Mouse (Mus musculus) lung, embryonic 15.5 days (tissue): ENCODE results near the gene Adora2a. TPM values are rescaled to one million over a fixed set of nuclear protein-coding genes. Genes with fewer than 3 reads are reported as not detected.
"Not testable (repeated sequence)": the region's sequence is repeated elsewhere in the genome, so short reads cannot be mapped to it uniquely, and the experiment has no call there.

Experiments used
- ATAC-seq: fragments of 200-750 bp; cut with Nextera tagmentation; 2 replicates; pipeline ENCODE4 v1.8.0; 2017; ENCODE audit warnings: moderate number of reproducible peaks, borderline replicate concordance; ENCODE audit not compliant: low FRiP score, low TSS enrichment; ENCODE audit errors: extremely low read depth
- H3K27ac ChIP-seq: fragments of 300-500 bp; sonication (generic); 2 replicates; pipeline ENCODE4 v1.5.1; 2015; ENCODE audit warnings: moderate library complexity, mild to moderate bottlenecking, inconsistent platforms
- H3K27me3 ChIP-seq: fragments of 300-500 bp; sonication (generic); 2 replicates; pipeline ENCODE4 v1.6.1; 2015; ENCODE audit warnings: inconsistent platforms
- H3K36me3 ChIP-seq: fragments of 300-500 bp; sonication (generic); 2 replicates; pipeline ENCODE4 v1.6.1; 2015; ENCODE audit warnings: inconsistent platforms
- H3K4me1 ChIP-seq: fragments of 300-500 bp; sonication (generic); 2 replicates; pipeline ENCODE4 v1.6.1; 2015; ENCODE audit warnings: inconsistent platforms
- H3K4me2 ChIP-seq: fragments of 300-500 bp; sonication (generic); 2 replicates; pipeline ENCODE4 v1.6.1; 2015; ENCODE audit warnings: inconsistent platforms, mild to moderate bottlenecking, moderate library complexity
- H3K4me3 ChIP-seq: fragments of 300-500 bp; sonication (generic); 2 replicates; pipeline ENCODE4 v1.5.1; 2015; ENCODE audit warnings: mild to moderate bottlenecking, inconsistent platforms
- H3K9ac ChIP-seq: fragments of 300-500 bp; sonication (generic); 2 replicates; pipeline ENCODE4 v1.6.1; 2015; ENCODE audit warnings: inconsistent platforms
- H3K9me3 ChIP-seq: fragments of 300-500 bp; sonication (generic); 2 replicates; pipeline ENCODE4 v1.6.1; 2016; ENCODE audit warnings: inconsistent platforms
- WGBS: fragments of 180-500 bp; shearing (Covaris S2); methylation state at CpG from one replicate; pipeline ENCODE4 v1.1.7; 2015; 5-methylcytosine and 5-hydroxymethylcytosine counted together
- polyA plus RNA-seq: library from polyadenylated mRNA; unstranded; fragments of >200 nt; fragmentation: Nextera tagmentation; extraction: Ambion mirVana; gene quantifications from 2 replicates; pipeline ENCODE4 v1.2.1, GENCODE M21; 2015

Gene Adora2a
- polyA plus RNA-seq = 7.1 and 7.5 TPM in 2 replicates

DNA sequence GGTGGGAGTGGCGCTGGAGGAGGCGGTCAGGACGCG lies at the start of gene Adora2a:
Adora2a (plus strand) TSS at position 6 of the 36 bp plus-strand sequence.
- Histone ChIP-seq H3K9ac (peak within 1 kb of the TSS; percentile 55), H3K4me2 (peak within 1 kb of the TSS; percentile 80), H3K9me3 (no peaks in the 10 kb centered on the region), H3K27me3 (peaks cover 27% of the 10 kb centered on the region), H3K27ac (peak within 1 kb of the TSS; percentile 35; the same call in 1 of the 2 replicates), H3K4me1 (peaks cover 38% of the 10 kb centered on the region), H3K36me3 (peaks cover 6% of the 10 kb centered on the region), H3K4me3 (peak within 1 kb of the TSS; percentile 58)
- WGBS = 0% methylated on average over 4 of the region's 4 CpGs
- no peak for ATAC-seq

DNA sequence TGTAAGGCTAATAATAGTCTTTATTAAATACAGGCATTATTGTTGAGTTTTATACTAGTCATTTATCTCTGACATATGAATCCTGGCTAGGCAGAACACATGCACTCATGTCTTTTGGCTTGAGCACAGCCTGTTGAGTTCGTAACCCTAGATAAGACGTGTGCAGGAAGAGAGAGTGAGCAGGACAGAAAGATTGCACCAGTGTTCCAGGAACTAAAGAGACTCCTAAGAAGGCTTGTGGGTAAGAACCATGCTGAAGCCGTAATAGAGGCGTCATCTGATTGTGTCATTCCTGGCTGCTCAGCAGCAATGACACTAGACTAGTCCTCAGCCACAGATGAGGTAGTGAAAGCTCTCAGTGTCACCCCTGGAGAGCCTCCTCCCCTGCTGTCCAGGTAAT lies 43.7 kb upstream of the Adora2a start:
- Histone ChIP-seq H3K9me3 (no peaks in the 10 kb centered on the region), H3K4me3 (no peak overlapping the region), H3K4me2 (no peak overlapping the region), H3K27ac (no peak overlapping the region), H3K4me1 (no peaks in the 10 kb centered on the region), H3K9ac (no peak overlapping the region), H3K36me3 (peaks cover 62% of the 10 kb centered on the region), H3K27me3 (no peaks in the 10 kb centered on the region)
- no peak for ATAC-seq
- 71% methylated on average over 4 of the region's 4 CpGs for WGBS

DNA sequence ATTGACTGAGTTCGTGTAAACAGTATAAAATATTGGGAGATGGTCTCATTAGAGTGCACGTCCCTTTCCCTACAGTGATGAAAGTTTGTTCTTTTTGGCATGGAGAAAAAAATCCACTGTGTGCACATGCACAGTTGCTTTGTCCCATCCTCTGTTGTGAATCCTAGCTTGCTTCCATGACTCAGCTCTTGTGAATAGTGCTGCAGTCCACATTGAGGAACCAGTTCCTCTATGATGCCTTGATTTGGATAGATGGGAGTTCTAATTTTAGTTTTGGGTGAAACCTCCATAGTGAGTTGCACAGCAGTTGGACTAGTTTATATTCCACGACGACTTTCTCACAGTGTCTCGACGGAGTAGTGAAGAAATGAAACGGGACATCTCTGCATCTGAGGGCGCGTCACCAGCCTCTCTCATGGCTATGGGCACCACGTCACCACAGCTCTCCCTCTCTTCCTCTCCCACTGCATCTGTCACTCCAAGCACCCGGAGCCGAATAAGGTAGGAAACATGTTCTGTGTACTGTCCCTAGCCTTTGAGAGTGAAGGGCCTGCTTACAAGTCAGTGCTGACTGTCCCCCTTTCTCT lies 40.2 kb upstream of the Adora2a start:
- Histone ChIP-seq H3K27me3 (no peaks in the 10 kb centered on the region), H3K9me3 (no peaks in the 10 kb centered on the region), H3K36me3 (peaks cover 61% of the 10 kb centered on the region), H3K27ac (no peak overlapping the region), H3K9ac (no peak overlapping the region), H3K4me2 (no peak overlapping the region), H3K4me3 (no peak overlapping the region), H3K4me1 (no peaks in the 10 kb centered on the region)
- 85% methylated on average over 12 of the region's 12 CpGs for WGBS
- no peak for ATAC-seq

DNA sequence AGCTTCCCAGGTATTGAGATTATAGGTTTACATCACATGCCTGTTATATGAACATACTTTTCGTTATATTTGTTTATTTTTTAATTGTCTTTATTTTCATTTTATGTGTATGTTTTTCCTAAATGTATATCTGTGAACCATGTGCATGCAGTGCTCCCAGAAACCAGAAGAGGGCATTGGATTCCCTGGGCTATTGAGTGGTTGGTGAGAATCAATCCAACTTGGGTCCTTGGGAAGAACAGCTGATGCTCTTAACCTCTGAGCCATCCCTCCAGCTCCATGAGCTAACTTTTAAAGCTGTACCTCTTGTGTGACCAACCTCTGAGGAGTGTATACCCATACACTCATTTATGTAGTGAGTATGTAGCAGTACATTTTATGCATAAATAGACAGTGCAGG lies 39.2 kb upstream of the Adora2a start:
- ATAC-seq = no peak
- H3K4me1 ChIP-seq = no peaks in the 10 kb centered on the region
- H3K36me3 ChIP-seq = peaks cover 61% of the 10 kb centered on the region
- 68% methylated on average over 1 of the region's 1 CpGs for WGBS
- no peaks in the 10 kb centered on the region for H3K27me3 ChIP-seq
- H3K9me3 ChIP-seq = no peaks in the 10 kb centered on the region
- no peak overlapping the region for H3K4me3 ChIP-seq
- no peak overlapping the region for H3K9ac ChIP-seq
- H3K27ac ChIP-seq = no peak overlapping the region
- H3K4me2 ChIP-seq = no peak overlapping the region

DNA sequence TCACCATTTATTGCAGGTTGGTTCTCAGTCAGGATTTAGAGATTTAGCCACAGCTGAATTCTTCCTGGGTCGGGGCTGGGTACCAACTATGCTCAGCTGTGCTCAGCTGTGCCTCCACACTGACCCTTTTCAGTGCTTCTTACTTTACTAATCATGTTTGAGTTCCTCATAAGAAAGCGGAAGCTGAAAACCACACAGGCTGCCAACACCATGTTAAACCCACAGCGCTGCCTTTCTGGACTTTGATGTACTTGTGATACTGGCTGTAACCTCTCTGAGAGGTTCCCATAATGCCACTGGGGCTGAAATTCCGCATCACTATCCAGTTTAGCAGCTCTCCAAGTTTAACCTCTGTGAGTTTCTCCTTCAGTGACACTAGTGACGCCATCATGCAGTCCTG lies 34.0 kb upstream of the Adora2a start:
- Histone ChIP-seq H3K4me3 (no peak overlapping the region), H3K4me2 (no peak overlapping the region), H3K9ac (no peak overlapping the region), H3K36me3 (peaks cover 44% of the 10 kb centered on the region), H3K27me3 (no peaks in the 10 kb centered on the region), H3K4me1 (no peaks in the 10 kb centered on the region), H3K9me3 (no peaks in the 10 kb centered on the region), H3K27ac (no peak overlapping the region)
- no peak for ATAC-seq
- WGBS = 86% methylated on average over 5 of the region's 5 CpGs

DNA sequence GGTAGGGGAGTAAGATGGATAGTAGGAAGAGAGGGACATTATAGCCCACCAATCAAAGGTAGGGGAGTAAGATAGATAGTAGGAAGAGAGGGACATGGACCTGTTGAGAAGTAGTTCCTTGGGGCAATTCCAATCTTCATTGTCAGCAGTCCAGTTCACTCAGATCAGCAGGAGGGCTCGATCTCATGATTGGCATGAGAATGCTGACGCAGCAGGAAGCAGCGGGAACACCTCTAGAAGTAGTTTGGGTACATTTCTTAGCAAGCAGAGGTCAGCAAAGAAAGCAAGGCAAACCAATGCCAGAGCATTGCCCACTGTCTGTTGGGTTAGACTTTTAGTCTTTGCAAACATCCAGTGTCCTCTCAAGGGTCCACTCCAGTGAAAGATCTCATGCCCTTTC lies 32.9 kb upstream of the Adora2a start:
- no peak overlapping the region for H3K4me2 ChIP-seq
- H3K27me3 ChIP-seq = no peaks in the 10 kb centered on the region
- WGBS = 93% methylated on average over 3 of the region's 3 CpGs
- H3K36me3 ChIP-seq = peaks cover 38% of the 10 kb centered on the region
- H3K4me1 ChIP-seq = no peaks in the 10 kb centered on the region
- no peak overlapping the region for H3K4me3 ChIP-seq
- no peak overlapping the region for H3K27ac ChIP-seq
- no peak for ATAC-seq
- no peaks in the 10 kb centered on the region for H3K9me3 ChIP-seq
- H3K9ac ChIP-seq = no peak overlapping the region

DNA sequence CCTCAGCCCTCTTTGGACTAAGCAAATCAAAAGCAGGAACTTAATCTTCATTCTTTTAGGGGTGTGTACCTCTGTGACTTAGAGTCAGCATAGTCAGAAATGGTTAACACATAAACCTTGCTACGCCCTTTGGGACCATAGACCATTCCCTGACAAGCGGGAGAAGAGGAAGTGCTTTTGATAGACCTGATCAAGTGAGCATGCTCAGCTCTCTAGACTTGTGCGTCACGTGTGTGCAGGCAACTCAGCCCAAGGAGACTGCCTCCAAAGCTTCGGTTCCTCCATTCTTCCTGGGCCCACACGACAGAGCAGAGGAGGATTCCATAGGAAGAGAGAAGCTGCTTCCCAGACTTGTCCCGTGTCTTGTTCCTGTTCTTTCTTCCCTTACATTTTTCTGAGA lies 28.1 kb upstream of the Adora2a start:
- H3K36me3 ChIP-seq = peaks cover 29% of the 10 kb centered on the region
- H3K27me3 ChIP-seq = no peaks in the 10 kb centered on the region
- H3K9ac ChIP-seq = no peak overlapping the region
- H3K4me1 ChIP-seq = no peaks in the 10 kb centered on the region
- no peak for ATAC-seq
- H3K27ac ChIP-seq = no peak overlapping the region
- 77% methylated on average over 7 of the region's 7 CpGs for WGBS
- H3K4me3 ChIP-seq = no peak overlapping the region
- no peak overlapping the region for H3K4me2 ChIP-seq
- no peaks in the 10 kb centered on the region for H3K9me3 ChIP-seq

DNA sequence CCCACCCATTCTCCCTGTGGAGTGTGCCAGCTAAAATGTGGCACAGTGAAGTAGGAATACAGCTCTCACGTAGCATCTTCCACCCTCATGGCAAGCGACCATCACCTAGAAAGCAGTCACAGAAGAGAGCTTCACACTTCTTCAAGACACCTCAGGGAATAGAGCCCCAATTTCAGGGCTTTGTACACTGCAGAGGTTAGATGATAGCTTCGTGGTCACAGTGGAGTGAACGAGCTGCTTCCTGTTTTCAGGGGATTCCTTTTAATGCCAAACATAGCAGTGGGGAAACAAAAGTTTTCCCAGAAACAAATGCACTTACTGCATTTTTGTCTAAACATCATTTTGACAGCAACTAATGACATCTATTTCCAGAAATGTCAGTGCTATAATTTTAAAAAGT lies 27.3 kb upstream of the Adora2a start:
- no peak overlapping the region for H3K4me2 ChIP-seq
- WGBS = 72% methylated on average over 4 of the region's 4 CpGs
- no peaks in the 10 kb centered on the region for H3K9me3 ChIP-seq
- no peak overlapping the region for H3K9ac ChIP-seq
- peaks cover 21% of the 10 kb centered on the region for H3K36me3 ChIP-seq
- no peak overlapping the region for H3K4me3 ChIP-seq
- ATAC-seq = no peak
- H3K27me3 ChIP-seq = no peaks in the 10 kb centered on the region
- no peaks in the 10 kb centered on the region for H3K4me1 ChIP-seq
- no peak overlapping the region for H3K27ac ChIP-seq

DNA sequence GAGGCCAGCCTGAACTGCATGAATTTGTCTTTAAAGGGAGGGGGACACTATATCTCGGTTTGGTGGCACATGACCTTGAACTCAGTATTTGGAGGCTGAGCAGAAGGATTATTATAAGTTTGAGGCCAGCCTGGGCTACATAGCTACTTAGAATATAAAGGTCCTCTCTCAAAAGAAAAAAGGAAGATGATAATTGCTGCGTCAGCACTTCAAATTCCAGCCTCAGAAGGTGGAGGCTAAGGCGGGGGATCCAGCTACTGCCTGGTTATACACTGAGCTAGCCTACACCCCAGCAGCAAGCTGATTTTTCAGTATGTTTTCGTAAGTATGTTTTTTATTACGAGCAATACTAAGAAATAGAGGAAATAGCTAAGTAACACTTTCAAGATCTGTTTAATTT lies 26.0 kb upstream of the Adora2a start:
- Histone ChIP-seq H3K27me3 (no peaks in the 10 kb centered on the region), H3K9me3 (no peaks in the 10 kb centered on the region), H3K4me2 (no peak overlapping the region), H3K36me3 (peaks cover 28% of the 10 kb centered on the region), H3K9ac (no peak overlapping the region), H3K4me3 (no peak overlapping the region), H3K27ac (no peak overlapping the region), H3K4me1 (no peaks in the 10 kb centered on the region)
- WGBS = 84% methylated on average over 5 of the region's 5 CpGs
- ATAC-seq = no peak

DNA sequence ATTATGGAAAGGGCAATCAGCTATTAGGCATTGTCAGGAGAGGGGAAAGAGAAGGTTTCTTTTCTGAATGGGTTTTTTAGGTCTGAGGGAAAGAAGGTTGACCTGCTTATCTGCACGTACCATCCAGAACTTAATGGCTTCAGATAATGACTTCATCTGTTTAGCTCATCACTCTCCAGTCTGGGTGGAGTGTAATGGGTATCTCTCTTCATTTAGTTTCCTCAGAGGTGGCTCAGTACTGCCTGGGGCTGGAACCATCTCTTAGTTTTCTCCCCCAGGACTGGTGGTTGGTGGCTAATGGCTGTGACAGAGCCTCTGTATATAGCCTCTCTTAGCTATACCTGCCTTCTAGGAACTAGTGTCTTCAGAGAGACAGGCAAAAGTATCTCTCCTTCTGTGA lies 25.3 kb upstream of the Adora2a start:
- Histone ChIP-seq H3K4me1 (no peaks in the 10 kb centered on the region), H3K4me3 (no peak overlapping the region), H3K27me3 (no peaks in the 10 kb centered on the region)

DNA sequence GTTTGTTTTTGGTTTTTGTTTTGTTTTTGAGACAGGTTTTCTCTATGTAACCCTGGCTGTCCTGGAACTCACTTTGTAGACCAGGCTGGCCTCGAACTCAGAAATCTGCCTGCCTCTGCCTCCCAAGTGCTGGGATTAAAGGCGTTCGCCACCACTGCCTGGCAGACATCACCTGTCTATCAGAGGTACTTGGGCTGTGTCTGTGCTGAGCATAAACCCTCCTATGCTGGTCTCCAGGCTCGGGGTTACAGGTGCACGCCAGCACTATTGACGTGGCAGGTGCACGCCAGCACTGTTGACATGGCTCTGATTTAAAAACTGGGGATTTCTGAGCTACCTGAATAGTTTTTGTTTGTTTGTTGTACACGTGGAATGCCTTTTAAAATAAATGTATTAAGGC lies 24.5 kb upstream of the Adora2a start:
- ATAC-seq, H3K4me3 ChIP-seq, H3K4me2 ChIP-seq, H3K27ac ChIP-seq, H3K27me3 ChIP-seq, H3K4me1 ChIP-seq, H3K9me3 ChIP-seq, H3K9ac ChIP-seq: not testable (repeated sequence)
- peaks cover 26% of the 10 kb centered on the region for H3K36me3 ChIP-seq
- 86% methylated on average over 8 of the region's 8 CpGs for WGBS

More for the DNA sequence above, 25.3 kb upstream of the Adora2a start:
- H3K9ac ChIP-seq = no peak overlapping the region
- peaks cover 28% of the 10 kb centered on the region for H3K36me3 ChIP-seq
- no peak overlapping the region for H3K4me2 ChIP-seq
- no peaks in the 10 kb centered on the region for H3K9me3 ChIP-seq
- no peak for ATAC-seq
- H3K27ac ChIP-seq = no peak overlapping the region
- 87% methylated on average over 1 of the region's 1 CpGs for WGBS

DNA sequence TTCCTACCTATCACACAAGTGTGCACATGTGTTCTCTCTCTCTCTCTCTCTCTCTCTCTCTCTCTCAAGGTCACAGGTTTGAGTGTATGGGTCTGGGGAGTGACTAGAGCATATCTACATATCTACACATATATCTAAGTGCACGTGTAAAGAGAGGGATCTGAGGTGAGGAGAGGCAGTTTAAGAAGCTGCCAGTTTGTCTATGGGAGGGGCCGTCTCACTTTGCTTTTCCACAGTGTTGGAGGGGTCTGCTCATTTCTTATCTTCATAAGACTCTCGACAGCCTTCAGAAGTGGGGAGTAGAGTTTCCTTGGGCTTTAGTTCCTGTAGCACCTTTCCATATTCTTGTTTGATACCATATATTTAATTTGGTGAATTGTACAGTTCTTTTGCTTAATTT lies 23.4 kb upstream of the Adora2a start:
- no peak overlapping the region for H3K27ac ChIP-seq
- H3K27me3 ChIP-seq = no peaks in the 10 kb centered on the region
- H3K9me3 ChIP-seq = no peaks in the 10 kb centered on the region
- no peaks in the 10 kb centered on the region for H3K4me1 ChIP-seq
- H3K4me3 ChIP-seq = no peak overlapping the region
- H3K36me3 ChIP-seq = peaks cover 26% of the 10 kb centered on the region
- H3K4me2 ChIP-seq = no peak overlapping the region
- H3K9ac ChIP-seq = no peak overlapping the region
- WGBS = 48% methylated on average over 3 of the region's 3 CpGs
- no peak for ATAC-seq

DNA sequence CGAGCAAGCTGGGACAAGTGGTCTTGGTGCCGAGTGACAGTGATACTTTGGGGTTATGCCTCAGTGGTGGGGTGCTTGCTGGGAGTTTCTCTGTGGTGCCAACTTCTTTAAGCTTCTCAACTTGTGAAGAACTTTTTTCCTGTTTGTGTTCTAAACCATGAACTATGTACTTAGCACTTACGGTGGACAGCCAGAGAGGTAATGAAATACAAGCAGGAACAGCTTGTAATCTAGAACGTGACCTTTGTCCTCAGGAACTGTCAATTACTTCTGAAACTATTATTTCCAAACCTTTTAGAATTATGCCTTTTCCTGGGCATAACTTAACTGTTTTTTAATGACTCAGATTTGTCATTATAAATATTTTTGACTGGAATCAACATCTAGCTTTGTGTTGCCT lies 22.3 kb upstream of the Adora2a start:
- no peak overlapping the region for H3K4me3 ChIP-seq
- no peak for ATAC-seq
- 0 out of 2 replicates have a peak, but pooled peaks cover 1% of the 10 kb centered on the region for H3K4me1 ChIP-seq
- no peak overlapping the region for H3K9ac ChIP-seq
- no peak overlapping the region for H3K4me2 ChIP-seq
- H3K27ac ChIP-seq = no peak overlapping the region
- H3K36me3 ChIP-seq = peaks cover 20% of the 10 kb centered on the region
- no peaks in the 10 kb centered on the region for H3K27me3 ChIP-seq
- WGBS = 50% methylated on average over 4 of the region's 4 CpGs
- H3K9me3 ChIP-seq = no peaks in the 10 kb centered on the region
